Mouse (Mus musculus) brown adipose tissue, adult 24 weeks (tissue): ENCODE data around the gene Olfr433. TPM values are rescaled to one million over a fixed set of nuclear protein-coding genes. Genes with fewer than 3 reads are reported as not detected.

Experiments
- H3K27ac ChIP-seq: fragments of 200-500 bp; replicated peaks from 2 replicates; pipeline ENCODE4 v1.5.1; 2012; ENCODE audit warnings: low read depth, mild to moderate bottlenecking, low read length
- H3K4me1 ChIP-seq: fragments of 200-500 bp; 2 replicates; pipeline ENCODE4 v1.6.1; 2012; ENCODE audit warnings: low read length, mixed read lengths; ENCODE audit not compliant: control insufficient read depth, insufficient read depth, insufficient read length
- H3K4me3 ChIP-seq: fragments of 200-500 bp; 2 replicates; pipeline ENCODE4 v1.5.1; 2012; ENCODE audit warnings: low read depth, mild to moderate bottlenecking, low read length, moderate library complexity; ENCODE audit not compliant: insufficient read depth
- polyA plus RNA-seq: library from polyadenylated mRNA; stranded (reverse); fragments of >200 nt; gene quantifications from 2 replicates; pipeline ENCODE4 v1.2.4, GENCODE M21; 2012; ENCODE audit not compliant: missing spikeins, insufficient read depth, insufficient read length

The Olfr433 gene
- polyA plus RNA-seq, 1 experiment, result not detected

- Histone ChIP-seq H3K4me1 (no peaks in the 10 kb centered on the region), H3K27ac (no peak overlapping the region), H3K4me3 (no peak overlapping the region)
Measured at GRCm38 (mm10) chr1:174052981-174053380, 12.5 kb downstream of the Olfr433 start.

DNA sequence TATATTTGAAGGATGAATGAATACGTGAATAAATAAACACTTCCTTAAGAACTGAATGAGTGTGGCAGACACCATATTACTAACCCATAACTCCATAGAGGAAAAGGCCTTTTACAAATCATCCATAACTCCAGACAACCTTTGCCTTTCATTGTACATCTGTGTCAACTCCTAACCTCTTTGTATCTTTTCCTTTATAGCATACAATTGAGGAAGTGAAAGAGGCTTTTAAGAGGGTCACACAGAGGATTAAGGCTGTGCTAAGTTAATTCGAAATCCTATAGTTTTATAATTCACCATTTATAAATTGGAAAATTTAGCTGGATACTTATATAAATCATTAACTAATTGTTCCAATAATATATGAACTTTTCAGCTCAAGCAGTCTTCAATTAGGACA, 14.7 kb downstream of the Olfr433 start:
- H3K27ac ChIP-seq, result no peak overlapping the region
- H3K4me1 ChIP-seq, result no peaks in the 10 kb centered on the region
- H3K4me3 ChIP-seq, result no peak overlapping the region

DNA sequence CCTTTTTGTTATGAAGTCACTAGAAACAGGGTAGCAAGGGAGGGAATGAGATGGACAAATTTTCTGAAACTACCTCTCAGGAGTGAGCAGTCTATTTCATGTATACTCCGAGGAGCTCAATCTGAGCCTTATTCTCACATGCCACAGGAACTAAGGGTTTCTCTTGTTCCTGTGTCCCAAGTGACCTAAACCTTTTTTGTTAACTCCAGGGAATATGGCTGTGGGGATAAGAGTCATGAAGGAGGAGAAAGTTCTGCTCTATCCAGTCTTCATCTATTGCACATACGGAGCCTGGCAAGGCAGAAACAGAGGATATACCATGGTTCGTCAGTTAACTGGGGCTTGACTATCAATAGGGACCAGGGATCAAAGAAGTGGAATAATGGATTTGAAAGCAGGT, 25.8 kb downstream of the Olfr433 start, which contains the start of gene Olfr430:
Gene Olfr430, plus strand, starts transcription at position 301 of the 400 bp plus-strand sequence.
- Histone ChIP-seq H3K4me3 (no peak within 1 kb of the TSS), H3K27ac (no peak within 1 kb of the TSS), H3K4me1 (no peaks in the 10 kb centered on the region)

- Histone ChIP-seq H3K4me1 (no peaks in the 10 kb centered on the region), H3K4me3 (no peak within 1 kb of the TSS), H3K27ac (no peak within 1 kb of the TSS)
Measured at GRCm38 (mm10) chr1:174084031-174084430, 43.5 kb downstream of the Olfr433 start, which contains the start of gene Olfr429. Gene Olfr429 (plus strand): TSS chr1:174084331.

Other genes with a start within 250 kb of the Olfr433 start
- gene Ifi211, start 127.7 kb upstream of the Olfr433 start, polyA plus RNA-seq, result 5.4 and 7.4 TPM in 2 replicates
- 11.4 and 18.7 TPM in 2 replicates for gene Mndal, start 98.2 kb upstream of the Olfr433 start, polyA plus RNA-seq
- 13.0 and 14.2 TPM in 2 replicates for gene Ifi203, start 98.0 kb upstream of the Olfr433 start, polyA plus RNA-seq
- not detected in 2 replicates for gene Ifi202b, start 58.0 kb upstream of the Olfr433 start, polyA plus RNA-seq
- 13.3 and 17.3 TPM in 2 replicates for gene Ifi205, start 8.9 kb upstream of the Olfr433 start, polyA plus RNA-seq
- not detected in 2 replicates for gene Olfr432, start 8.5 kb downstream of the Olfr433 start, polyA plus RNA-seq
- gene Olfr430, start 25.9 kb downstream of the Olfr433 start, polyA plus RNA-seq, result not detected in 2 replicates
- not detected in 2 replicates for gene Olfr429, start 43.6 kb downstream of the Olfr433 start, polyA plus RNA-seq
- gene Olfr427, start 56.2 kb downstream of the Olfr433 start, polyA plus RNA-seq, result not detected in 2 replicates
- gene Olfr231, start 80.5 kb downstream of the Olfr433 start, polyA plus RNA-seq, result not detected in 2 replicates
- gene Olfr424, start 90.8 kb downstream of the Olfr433 start, polyA plus RNA-seq, result not detected in 2 replicates
- gene Olfr420, start 114.9 kb downstream of the Olfr433 start, polyA plus RNA-seq, result not detected in 2 replicates
- 0.25 TPM in 1 of 2 replicates, not detected in the other for gene Spta1, start 132.1 kb downstream of the Olfr433 start, polyA plus RNA-seq
- gene Olfr419, start 211.4 kb downstream of the Olfr433 start, polyA plus RNA-seq, result not detected in 2 replicates